Mouse (Mus musculus) liver, adult 10 weeks (tissue): ENCODE data around the gene Art5. TPM values are rescaled to one million over a fixed set of nuclear protein-coding genes. Genes with fewer than 3 reads are reported as not detected.

Experiments
- polyA plus RNA-seq: library from polyadenylated mRNA; stranded (reverse); fragments of 350-450 nt; fragmentation: Illumina TruSeq; extraction: RNeasy Lipid Tissue Mini Kit (QIAGEN cat#74804); gene quantifications from one replicate; pipeline ENCODE4 v1.2.3, GENCODE M21; 2014; ENCODE audit warnings: low read depth, low replicate concordance

Gene Art5
- polyA plus RNA-seq = not detected

DNA sequence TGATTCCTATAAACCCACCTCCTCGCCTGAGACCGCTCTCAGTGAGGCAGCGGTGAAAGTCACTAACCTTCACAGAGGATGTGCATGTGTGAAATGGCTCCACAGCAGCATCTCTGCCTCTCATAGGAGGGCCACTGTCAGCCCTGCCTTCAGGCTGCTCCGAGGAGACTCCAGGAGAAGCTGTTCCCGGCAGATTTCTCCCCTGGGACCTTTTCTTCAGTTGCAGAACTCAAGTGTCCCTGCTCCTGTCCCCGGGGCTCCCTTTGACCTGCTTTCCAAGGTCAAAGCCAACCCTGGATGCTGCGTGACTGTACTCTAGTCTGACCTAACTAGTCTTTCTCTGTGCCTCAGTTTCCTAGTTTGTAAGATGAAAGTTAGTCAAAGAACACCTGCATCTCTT, at the start of gene Art5:
TSS of gene Art5 (minus strand) at position 319 of the 400 bp plus-strand sequence.

DNA sequence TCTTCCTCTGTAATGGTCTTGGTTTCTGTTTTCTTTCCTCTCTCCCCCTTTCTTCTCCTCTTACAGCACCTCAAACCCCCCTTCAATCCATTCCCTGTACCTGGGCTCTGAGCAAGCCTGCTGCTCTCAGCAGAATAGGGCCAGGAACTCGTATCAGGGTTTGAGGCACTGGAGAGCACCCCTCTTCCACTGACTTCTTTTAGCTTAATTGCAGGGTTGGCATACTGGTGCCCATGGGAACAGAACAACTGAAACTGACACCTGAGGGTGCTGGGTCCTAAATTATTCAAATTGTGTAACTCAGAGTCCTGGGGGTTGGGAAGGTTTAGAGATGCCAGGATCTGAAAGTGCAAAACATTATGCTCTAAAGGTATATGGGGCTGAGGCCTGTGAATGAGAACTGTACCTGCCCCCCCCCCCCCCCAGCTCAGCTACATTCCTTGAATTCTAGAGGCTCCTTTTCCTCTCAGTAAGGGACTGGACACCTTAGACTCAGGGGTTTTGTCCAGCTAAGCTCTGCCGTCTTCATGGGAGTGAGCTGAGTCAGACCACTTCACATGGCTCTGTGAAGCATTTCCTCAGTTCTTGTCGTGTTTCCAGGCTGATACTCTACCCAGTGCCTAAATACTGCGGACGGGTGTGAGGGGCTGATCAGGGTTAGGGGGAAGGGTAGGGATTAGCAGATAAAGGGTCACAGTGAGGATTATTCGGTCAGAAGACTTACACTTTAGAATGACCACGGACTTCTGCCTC, 7.5 kb upstream of the Art5 start, which contains the start of gene Chrna10:
TSS of gene Chrna10 (minus strand) at position 250 of the 753 bp plus-strand sequence.

DNA sequence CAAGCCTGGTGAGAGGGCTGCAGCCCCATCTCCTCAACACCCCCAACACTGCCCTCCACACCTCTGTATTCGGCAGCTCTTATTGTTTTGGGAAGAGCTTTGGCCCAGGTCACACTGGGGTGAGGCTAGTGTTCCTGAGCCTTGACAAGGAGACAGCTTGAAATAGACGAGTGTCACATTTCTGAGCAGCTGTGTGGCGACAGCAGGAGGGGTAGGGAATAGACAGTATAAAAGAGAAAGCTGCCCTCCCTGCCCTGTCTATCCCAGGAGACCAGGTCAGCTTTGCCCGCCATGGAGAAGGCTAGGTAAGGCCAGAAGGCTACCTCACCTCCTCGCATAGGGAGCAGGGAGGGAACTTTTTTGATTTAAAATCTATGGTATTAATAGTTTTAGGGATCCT, 7.8 kb downstream of the Art5 start, which contains the start of gene Art1:
TSS of gene Art1 (plus strand) at position 257 of the 400 bp plus-strand sequence.

DNA sequence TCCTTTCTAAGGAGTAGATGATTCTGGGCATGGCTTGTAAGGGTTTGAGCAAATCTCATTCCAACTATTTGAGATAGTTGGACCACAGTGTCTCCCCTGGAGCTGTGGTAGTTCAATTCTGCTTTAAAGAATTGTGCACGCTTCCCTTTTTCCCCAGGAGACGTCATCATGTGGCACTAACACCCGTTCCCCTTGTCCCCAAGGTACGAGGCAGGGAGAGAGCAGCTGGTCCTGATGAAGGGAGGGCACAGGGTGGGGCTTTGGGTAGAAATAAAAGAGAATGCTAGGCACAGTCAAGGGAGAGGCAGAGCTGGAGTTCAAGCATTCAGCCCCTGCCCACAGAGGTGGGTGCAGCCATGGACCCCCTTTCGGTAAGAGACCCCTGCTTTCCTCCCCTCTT, 26.5 kb downstream of the Art5 start, which contains the start of gene Trpc2:
TSS of gene Trpc2 (plus strand) at position 301 of the 400 bp plus-strand sequence.

DNA sequence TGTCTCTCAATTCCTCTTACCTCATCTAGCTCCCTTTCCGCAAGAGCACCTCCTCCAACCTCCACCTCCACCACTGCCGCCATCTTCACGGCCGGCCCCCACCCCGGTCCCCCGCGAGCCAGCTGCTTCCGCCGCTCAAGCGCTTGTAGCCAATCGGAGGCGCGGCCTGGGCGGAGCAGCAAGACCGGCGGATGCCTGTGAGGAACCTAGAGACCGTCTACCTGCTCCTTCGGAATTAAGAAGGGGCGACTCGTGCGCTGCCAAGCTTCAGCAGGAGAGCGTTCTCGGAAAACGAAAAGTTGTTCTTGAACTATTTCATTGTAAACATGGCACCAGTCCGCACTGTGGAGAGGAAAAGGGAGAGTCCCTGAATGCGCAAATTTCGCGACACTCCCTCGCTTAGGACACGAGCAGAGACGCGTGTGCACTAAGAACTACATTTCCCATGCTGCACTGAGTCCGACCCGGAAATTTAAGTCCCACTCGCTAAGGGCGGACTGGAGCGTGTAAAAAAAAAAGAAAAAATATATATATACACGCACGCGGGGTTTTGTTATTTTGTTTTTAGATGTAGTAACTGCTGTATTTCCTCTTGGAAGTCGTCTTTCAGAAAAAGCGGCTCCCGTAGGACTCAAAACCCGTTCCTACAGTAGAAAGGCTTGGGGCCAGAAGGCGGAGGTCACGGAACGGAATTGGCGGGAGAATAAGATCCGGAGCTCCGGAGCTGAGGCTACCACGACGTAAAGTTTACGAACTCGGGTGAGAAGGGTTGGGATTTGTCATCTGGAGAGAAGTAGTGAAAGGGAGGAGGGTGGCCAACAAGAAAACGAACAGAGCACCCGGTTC, 44.0 kb downstream of the Art5 start, which contains the start of the genes Rnf121, Xndc1 and Xntrpc:
TSS of gene Rnf121 (minus strand) at position 424 of the 846 bp plus-strand sequence.
TSS of gene Xndc1 (plus strand) at position 466 of the 846 bp plus-strand sequence.
TSS of gene Xntrpc (plus strand) at position 668 of the 846 bp plus-strand sequence.

Other genes with a start within 250 kb of the Art5 start
- gene Anapc15, start 245.8 kb downstream of the Art5 start, polyA plus RNA-seq = 11.5 TPM
- gene Folr1, start 238.7 kb downstream of the Art5 start, polyA plus RNA-seq = not detected
- 9.2 TPM for gene Lamtor1, start 203.6 kb downstream of the Art5 start, polyA plus RNA-seq
- not detected for gene Tomt, start 203.1 kb downstream of the Art5 start, polyA plus RNA-seq
- gene Lrrc51, start 175.6 kb downstream of the Art5 start, polyA plus RNA-seq = 2.3 TPM
- 11.2 TPM for gene Numa1, start 175.4 kb downstream of the Art5 start, polyA plus RNA-seq
- 21.1 TPM for gene Il18bp, start 90.8 kb downstream of the Art5 start, polyA plus RNA-seq
- gene Rnf121, start 44.0 kb downstream of the Art5 start, polyA plus RNA-seq = 12.2 TPM
- 4.1 TPM for gene Xndc1, start 44.0 kb downstream of the Art5 start, polyA plus RNA-seq
- gene Xntrpc, start 43.8 kb downstream of the Art5 start, polyA plus RNA-seq = not detected
- not detected for gene Trpc2, start 26.4 kb downstream of the Art5 start, polyA plus RNA-seq
- gene Art1, start 7.7 kb downstream of the Art5 start, polyA plus RNA-seq = not detected
- gene Chrna10, start 7.3 kb upstream of the Art5 start, polyA plus RNA-seq = not detected
- 8.7 TPM for gene Nup98, start 100.7 kb upstream of the Art5 start, polyA plus RNA-seq
- gene Pgap2, start 100.7 kb upstream of the Art5 start, polyA plus RNA-seq = 37.9 TPM
- 3.4 TPM for gene Rhog, start 146.6 kb upstream of the Art5 start, polyA plus RNA-seq
- 7.4 TPM for gene Stim1, start 158.3 kb upstream of the Art5 start, polyA plus RNA-seq